Mouse (Mus musculus) thymus, postnatal 10 days (tissue): ENCODE measurements around the gene Dthd1.

Source experiments
- DNase-seq, 2 experiments: peaks; one replicate each; pipeline ENCODE4 v3.0.0; 2021; ENCODE audit warnings: low spot score in 2 of 2

Gene Dthd1

DNA sequence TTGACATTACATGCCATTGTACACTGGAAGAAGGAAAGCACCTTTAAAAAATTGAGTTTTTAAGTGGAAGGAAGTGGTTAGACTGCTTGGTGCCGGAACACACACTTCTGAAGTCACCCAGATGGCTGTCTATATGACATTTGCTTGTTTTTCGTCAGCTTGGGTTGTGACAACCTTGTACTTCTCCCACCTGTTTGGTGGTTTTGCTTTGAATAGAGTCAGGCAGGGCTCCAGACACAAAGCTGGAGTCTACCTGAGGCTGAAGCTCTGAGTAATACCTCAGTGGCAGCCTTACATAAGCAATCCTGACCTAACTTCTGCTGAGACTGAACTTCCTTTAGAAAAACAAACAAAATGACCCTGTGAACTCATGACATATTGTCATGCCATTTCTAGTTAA is 44.7 kb downstream of the Dthd1 start:
- DNase-seq: peak; percentile 67 to 73

- DNase-seq: no peak
Observed at GRCm38 (mm10) chr5:62864348-62864747, 50.7 kb downstream of the Dthd1 start.

DNA sequence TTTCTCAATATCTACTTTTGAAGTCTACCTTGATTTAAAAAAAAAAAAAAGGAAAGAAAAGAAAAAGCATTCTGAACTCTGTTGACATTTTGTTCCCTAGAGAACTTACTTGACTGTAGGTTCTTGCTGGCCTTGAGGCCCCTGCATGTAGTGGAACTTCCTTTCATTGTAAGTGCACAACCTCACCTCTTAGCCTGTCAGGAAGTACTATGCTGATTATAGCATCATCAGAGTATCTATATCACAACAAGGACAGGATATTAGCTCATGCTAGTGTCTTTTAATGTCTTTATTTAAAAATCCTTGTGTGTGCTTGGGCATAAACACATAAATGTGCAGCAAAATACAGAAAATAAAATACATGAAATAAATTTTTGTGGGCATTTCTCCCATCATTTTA is 53.4 kb downstream of the Dthd1 start:
- DNase-seq: no peak

DNA sequence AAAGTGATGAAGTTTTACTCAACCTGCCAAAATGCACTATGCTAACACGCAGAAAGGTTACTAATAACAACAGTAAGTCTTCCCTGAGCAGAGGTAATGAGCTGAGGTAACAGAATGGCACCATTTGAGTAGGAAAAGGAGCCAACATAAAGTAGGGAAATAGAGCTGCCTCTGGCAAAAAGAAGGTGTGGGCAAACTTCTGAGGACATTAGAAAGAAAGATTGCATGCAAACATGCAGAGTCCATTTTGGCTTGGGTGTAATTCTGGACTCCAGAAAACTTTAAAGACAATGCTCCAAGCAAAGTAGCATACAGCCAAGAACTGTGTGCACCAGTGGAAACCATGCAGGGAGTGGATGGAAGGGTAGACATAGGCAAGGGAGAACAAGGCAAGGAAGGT is 65.9 kb downstream of the Dthd1 start:
- DNase-seq: no peak

- DNase-seq: peak in 1 of 2 experiments; percentile 47
Observed at GRCm38 (mm10) chr5:62895326-62895725, 81.7 kb downstream of the Dthd1 start.

DNA sequence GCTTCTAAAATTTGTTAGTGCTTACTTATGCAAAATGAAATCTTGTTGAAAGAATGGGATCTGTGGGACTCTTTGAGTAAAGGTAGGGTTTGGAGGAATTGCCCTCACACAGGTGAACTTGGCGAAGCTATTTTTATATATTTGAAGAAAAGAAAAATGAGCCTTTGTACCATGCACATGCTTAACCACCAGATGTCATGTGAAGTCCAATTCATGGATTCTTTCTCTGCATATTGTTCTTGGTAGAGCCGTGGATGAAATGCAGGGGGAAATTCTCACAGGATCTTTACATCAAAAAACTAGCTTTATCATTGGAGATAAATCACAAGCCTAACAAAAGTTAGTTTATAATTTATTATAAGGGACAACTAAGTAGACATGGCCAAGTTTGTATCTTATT is 93.3 kb downstream of the Dthd1 start:
- DNase-seq: no peak

- DNase-seq: no peak
Observed at GRCm38 (mm10) chr5:62909074-62909473, 95.5 kb downstream of the Dthd1 start.

- DNase-seq: no peak
Observed at GRCm38 (mm10) chr5:62924616-62925015, 111.0 kb downstream of the Dthd1 start.
